Mouse (Mus musculus) stomach, embryonic 15.5 days (tissue): Measurements from ENCODE around the gene Sh2d2a. TPM values are rescaled to one million over a fixed set of nuclear protein-coding genes. Genes with fewer than 3 reads are reported as not detected.

Experiments used
- ATAC-seq: fragments of 200-750 bp; cut with Nextera tagmentation; 2 replicates; pipeline ENCODE4 v1.8.0; 2017; ENCODE audit warnings: low read depth, moderate number of reproducible peaks, moderate TSS enrichment; ENCODE audit not compliant: insufficient read depth, low FRiP score
- H3K27ac ChIP-seq: fragments of 300-500 bp; sonication (generic); 2 replicates; pipeline ENCODE4 v1.5.1; 2015; ENCODE audit warnings: mild to moderate bottlenecking, inconsistent platforms
- H3K27me3 ChIP-seq: fragments of 300-500 bp; sonication (generic); replicated peaks from 2 replicates; pipeline ENCODE4 v1.6.1; 2015; ENCODE audit warnings: inconsistent platforms
- H3K36me3 ChIP-seq: fragments of 300-500 bp; sonication (generic); 2 replicates; pipeline ENCODE4 v1.6.1; 2015; ENCODE audit warnings: inconsistent platforms
- H3K4me1 ChIP-seq: fragments of 300-500 bp; sonication (generic); 2 replicates; pipeline ENCODE4 v1.6.1; 2015; ENCODE audit warnings: inconsistent platforms
- H3K4me2 ChIP-seq: fragments of 300-500 bp; sonication (generic); 2 replicates; pipeline ENCODE4 v1.6.1; 2015; ENCODE audit warnings: mild to moderate bottlenecking, inconsistent platforms
- H3K4me3 ChIP-seq: fragments of 300-500 bp; sonication (generic); replicated peaks from 2 replicates; pipeline ENCODE4 v1.5.1; 2015; ENCODE audit warnings: inconsistent platforms
- H3K9ac ChIP-seq: fragments of 300-500 bp; sonication (generic); 2 replicates; pipeline ENCODE4 v1.6.1; 2015; ENCODE audit warnings: inconsistent platforms
- H3K9me3 ChIP-seq: fragments of 300-500 bp; sonication (generic); 2 replicates; pipeline ENCODE4 v1.6.1; 2016; ENCODE audit warnings: inconsistent platforms
- WGBS: fragments of 180-500 bp; shearing (Covaris S2); methylation state at CpG from one replicate; pipeline ENCODE4 v1.1.7; 2015; 5-methylcytosine and 5-hydroxymethylcytosine counted together
- polyA plus RNA-seq: library from polyadenylated mRNA; unstranded; fragments of >200 nt; fragmentation: Nextera tagmentation; extraction: Ambion mirVana; gene quantifications from 2 replicates; pipeline ENCODE4 v1.2.1, GENCODE M21; 2015

Gene Sh2d2a
- polyA plus RNA-seq, 1 experiment from 2014 or later, result 0.21 TPM

GRCm38 (mm10) chr3:87829025-87829424 is 17.5 kb upstream of the Sh2d2a start:
- no peak for ATAC-seq
- no peak overlapping the region for H3K27ac ChIP-seq
- H3K4me1 ChIP-seq, result no peaks in the 10 kb centered on the region
- H3K27me3 ChIP-seq, result no peaks in the 10 kb centered on the region
- H3K9me3 ChIP-seq, result no peaks in the 10 kb centered on the region
- no peak overlapping the region for H3K4me2 ChIP-seq
- H3K36me3 ChIP-seq, result no peaks in the 10 kb centered on the region
- 44% methylated on average over 10 of the region's 10 CpGs for WGBS
- H3K9ac ChIP-seq, result no peak overlapping the region
- H3K4me3 ChIP-seq, result no peak overlapping the region

- no peaks in the 10 kb centered on the region for H3K9me3 ChIP-seq
- H3K27ac ChIP-seq, result no peak overlapping the region
- H3K4me1 ChIP-seq, result no peaks in the 10 kb centered on the region
- H3K4me2 ChIP-seq, result no peak overlapping the region
- H3K4me3 ChIP-seq, result no peak overlapping the region
- 80% methylated on average over 7 of the region's 7 CpGs for WGBS
- no peaks in the 10 kb centered on the region for H3K36me3 ChIP-seq
- ATAC-seq, result no peak
- H3K27me3 ChIP-seq, result no peaks in the 10 kb centered on the region
- no peak overlapping the region for H3K9ac ChIP-seq
Measured at GRCm38 (mm10) chr3:87832109-87832859, 14.3 kb upstream of the Sh2d2a start.

- ATAC-seq, result no peak
- whole genome bisulfite sequencing, result 59% methylated on average over 5 of the region's 5 CpGs
- H3K36me3 ChIP-seq, result no peaks in the 10 kb centered on the region
- no peak overlapping the region for H3K4me2 ChIP-seq
- H3K9me3 ChIP-seq, result no peaks in the 10 kb centered on the region
- H3K4me3 ChIP-seq, result no peak overlapping the region
- H3K27ac ChIP-seq, result no peak overlapping the region
- no peaks in the 10 kb centered on the region for H3K4me1 ChIP-seq
- no peaks in the 10 kb centered on the region for H3K27me3 ChIP-seq
- no peak overlapping the region for H3K9ac ChIP-seq
Measured at GRCm38 (mm10) chr3:87833482-87833881, 13.1 kb upstream of the Sh2d2a start.

GRCm38 (mm10) chr3:87838622-87839021 is 7.9 kb upstream of the Sh2d2a start:
- no peak overlapping the region for H3K4me3 ChIP-seq
- 3% methylated on average over 4 of the region's 4 CpGs for WGBS
- H3K4me2 ChIP-seq, result no peak overlapping the region
- no peaks in the 10 kb centered on the region for H3K27me3 ChIP-seq
- no peak; the same call in 1 of the 2 replicates for ATAC-seq
- H3K9me3 ChIP-seq, result no peaks in the 10 kb centered on the region
- H3K9ac ChIP-seq, result no peak overlapping the region
- H3K36me3 ChIP-seq, result no peaks in the 10 kb centered on the region
- H3K27ac ChIP-seq, result no peak overlapping the region
- no peaks in the 10 kb centered on the region for H3K4me1 ChIP-seq

GRCm38 (mm10) chr3:87840858-87841257 is 5.7 kb upstream of the Sh2d2a start:
- Histone ChIP-seq H3K4me1 (no peaks in the 10 kb centered on the region), H3K9me3 (no peaks in the 10 kb centered on the region), H3K9ac (no peak overlapping the region), H3K36me3 (no peaks in the 10 kb centered on the region), H3K4me3 (no peak overlapping the region), H3K27me3 (no peaks in the 10 kb centered on the region), H3K27ac (no peak overlapping the region), H3K4me2 (no peak overlapping the region)
- no peak for ATAC-seq

- WGBS, result 79% methylated on average over 4 of the region's 4 CpGs
- H3K27me3 ChIP-seq, result no peaks in the 10 kb centered on the region
- no peaks in the 10 kb centered on the region for H3K36me3 ChIP-seq
- H3K4me2 ChIP-seq, result no peak overlapping the region
- no peak overlapping the region for H3K4me3 ChIP-seq
- no peaks in the 10 kb centered on the region for H3K4me1 ChIP-seq
- no peak overlapping the region for H3K27ac ChIP-seq
- H3K9me3 ChIP-seq, result no peaks in the 10 kb centered on the region
- H3K9ac ChIP-seq, result no peak overlapping the region
- ATAC-seq, result no peak
Measured at GRCm38 (mm10) chr3:87844981-87845380, 1.6 kb upstream of the Sh2d2a start.

GRCm38 (mm10) chr3:87846186-87846585 is 369 bp upstream of the Sh2d2a start:
- no peak overlapping the region for H3K4me2 ChIP-seq
- WGBS, result 67% methylated on average over 4 of the region's 4 CpGs
- ATAC-seq, result no peak

GRCm38 (mm10) chr3:87847680-87848079 is 1.1 kb downstream of the Sh2d2a start:
- H3K27ac ChIP-seq, result no peak overlapping the region
- H3K4me3 ChIP-seq, result no peak overlapping the region
- no peaks in the 10 kb centered on the region for H3K4me1 ChIP-seq
- no peaks in the 10 kb centered on the region for H3K27me3 ChIP-seq
- H3K9me3 ChIP-seq, result no peaks in the 10 kb centered on the region
- WGBS, result 67% methylated on average over 5 of the region's 5 CpGs
- no peak overlapping the region for H3K9ac ChIP-seq
- ATAC-seq, result no peak
- H3K4me2 ChIP-seq, result no peak overlapping the region
- H3K36me3 ChIP-seq, result no peaks in the 10 kb centered on the region

More at GRCm38 (mm10) chr3:87846186-87846585, 369 bp upstream of the Sh2d2a start:
- Histone ChIP-seq H3K4me1 (no peaks in the 10 kb centered on the region), H3K9me3 (no peaks in the 10 kb centered on the region), H3K4me3 (no peak overlapping the region), H3K36me3 (no peaks in the 10 kb centered on the region), H3K27me3 (no peaks in the 10 kb centered on the region), H3K27ac (no peak overlapping the region), H3K9ac (no peak overlapping the region)

GRCm38 (mm10) chr3:87849117-87849516 is 2.6 kb downstream of the Sh2d2a start:
- H3K4me2 ChIP-seq, result no peak overlapping the region
- no peaks in the 10 kb centered on the region for H3K27me3 ChIP-seq
- H3K9me3 ChIP-seq, result no peaks in the 10 kb centered on the region
- no peaks in the 10 kb centered on the region for H3K36me3 ChIP-seq
- no peaks in the 10 kb centered on the region for H3K4me1 ChIP-seq
- ATAC-seq, result no peak
- WGBS, result 77% methylated on average over 14 of the region's 14 CpGs
- H3K9ac ChIP-seq, result no peak overlapping the region
- no peak overlapping the region for H3K4me3 ChIP-seq
- H3K27ac ChIP-seq, result no peak overlapping the region

- no peak overlapping the region for H3K4me3 ChIP-seq
- 0 out of 2 replicates have a peak, but pooled peaks cover 2% of the 10 kb centered on the region for H3K4me1 ChIP-seq
- no peak overlapping the region for H3K27ac ChIP-seq
- H3K9me3 ChIP-seq, result no peaks in the 10 kb centered on the region
- no peak overlapping the region for H3K9ac ChIP-seq
- no peaks in the 10 kb centered on the region for H3K27me3 ChIP-seq
- 41% methylated on average over 7 of the region's 7 CpGs for WGBS
- H3K4me2 ChIP-seq, result no peak overlapping the region
- H3K36me3 ChIP-seq, result peaks cover 29% of the 10 kb centered on the region
- ATAC-seq, result no peak
Measured at GRCm38 (mm10) chr3:87854795-87855568, 8.4 kb downstream of the Sh2d2a start.

GRCm38 (mm10) chr3:87855936-87856335 is 9.4 kb downstream of the Sh2d2a start:
- H3K4me2 ChIP-seq, result no peak overlapping the region
- H3K9me3 ChIP-seq, result no peaks in the 10 kb centered on the region
- 0 out of 2 replicates have a peak, but pooled peaks cover 2% of the 10 kb centered on the region for H3K4me1 ChIP-seq
- no peaks in the 10 kb centered on the region for H3K27me3 ChIP-seq
- 73% methylated on average over 8 of the region's 8 CpGs for WGBS
- H3K4me3 ChIP-seq, result no peak overlapping the region
- no peak overlapping the region for H3K9ac ChIP-seq
- no peak for ATAC-seq
- peaks cover 33% of the 10 kb centered on the region for H3K36me3 ChIP-seq
- no peak overlapping the region for H3K27ac ChIP-seq

GRCm38 (mm10) chr3:87857666-87858065 is 11.1 kb downstream of the Sh2d2a start:
- Histone ChIP-seq H3K4me2 (no peak overlapping the region), H3K27me3 (no peaks in the 10 kb centered on the region), H3K4me1 (0 out of 2 replicates have a peak, but pooled peaks cover 2% of the 10 kb centered on the region), H3K27ac (no peak overlapping the region), H3K9me3 (no peaks in the 10 kb centered on the region), H3K4me3 (no peak overlapping the region), H3K36me3 (peaks cover 46% of the 10 kb centered on the region), H3K9ac (no peak overlapping the region)
- WGBS, result 95% methylated on average over 8 of the region's 8 CpGs
- ATAC-seq, result no peak
